Mouse (Mus musculus) activated CD4-positive, CD25-positive, alpha-beta regulatory T cell, adult 9 weeks (primary cell): ENCODE data around the gene 4931417E11Rik. TPM values are rescaled to one million over a fixed set of nuclear protein-coding genes. Genes with fewer than 3 reads are reported as not detected.

Experiments
- polyA plus RNA-seq: library from polyadenylated mRNA; unstranded; fragments of 100-300 nt; shearing (Covaris generic); gene quantifications from one replicate; pipeline ENCODE4 v1.2.1, GENCODE M21; 2017

4931417E11Rik gene
- not detected for polyA plus RNA-seq

GRCm38 (mm10) chr6:73469567-73469966 is at the start of gene 4931417E11Rik:
4931417E11Rik (minus strand) TSS chr6:73469667.

Other genes with a start within 250 kb of the 4931417E11Rik start
- gene Dnah6, start 248.0 kb downstream of the 4931417E11Rik start, polyA plus RNA-seq: not detected
- gene Suclg1, start 221.3 kb downstream of the 4931417E11Rik start, polyA plus RNA-seq: 149 TPM